Mouse (Mus musculus) kidney, embryonic 16.5 days (tissue): ENCODE data around the gene Nit1. TPM values are rescaled to one million over a fixed set of nuclear protein-coding genes. Genes with fewer than 3 reads are reported as not detected.
"Not testable (repeated sequence)": the region's sequence is repeated elsewhere in the genome, so short reads cannot be mapped to it uniquely, and the experiment has no call there.

Experiments used
- ATAC-seq: fragments of 200-750 bp; cut with Nextera tagmentation; 2 replicates; pipeline ENCODE4 v1.8.0; 2017; ENCODE audit warnings: moderate TSS enrichment; ENCODE audit not compliant: low FRiP score, low TSS enrichment
- H3K27ac ChIP-seq: fragments of 300-500 bp; sonication (generic); 2 replicates; pipeline ENCODE4 v1.5.1; 2014; ENCODE audit warnings: low read length
- H3K27me3 ChIP-seq: fragments of 300-500 bp; sonication (generic); 2 replicates; pipeline ENCODE4 v1.6.1; 2014; ENCODE audit warnings: low read length, control low read depth, mixed read lengths; ENCODE audit not compliant: insufficient read depth
- H3K36me3 ChIP-seq: fragments of 300-500 bp; sonication (generic); 2 replicates; pipeline ENCODE4 v1.6.1; 2014; ENCODE audit warnings: low read length, control low read depth, mixed read lengths; ENCODE audit not compliant: insufficient read depth
- H3K4me1 ChIP-seq: fragments of 300-500 bp; sonication (generic); 2 replicates; pipeline ENCODE4 v1.6.1; 2014; ENCODE audit warnings: low read length, control low read depth, mixed read lengths; ENCODE audit not compliant: insufficient read depth
- H3K4me2 ChIP-seq: fragments of 300-500 bp; sonication (generic); replicated peaks from 2 replicates; pipeline ENCODE4 v1.6.1; 2014; ENCODE audit warnings: low read depth, low read length
- H3K4me3 ChIP-seq: fragments of 300-500 bp; sonication (generic); 2 replicates; pipeline ENCODE4 v1.5.1; 2014; ENCODE audit warnings: mild to moderate bottlenecking, low read length
- H3K9ac ChIP-seq: fragments of 300-500 bp; sonication (generic); replicated peaks from 2 replicates; pipeline ENCODE4 v1.6.1; 2014; ENCODE audit warnings: low read length
- H3K9me3 ChIP-seq: fragments of 300-500 bp; sonication (generic); 2 replicates; pipeline ENCODE4 v1.6.1; 2016; ENCODE audit warnings: low read length, control low read depth
- WGBS: fragments of 180-500 bp; shearing (Covaris S2); extraction: QIAGEN DNeasy Blood & Tissue Kit; methylation state at CpG from one replicate; pipeline ENCODE4 v1.1.7; 2014; 5-methylcytosine and 5-hydroxymethylcytosine counted together
- polyA plus RNA-seq: library from polyadenylated mRNA; unstranded; fragments of >200 nt; fragmentation: Nextera tagmentation; extraction: Ambion mirVana; gene quantifications from 2 replicates; pipeline ENCODE4 v1.2.1, GENCODE M21; 2015

The Nit1 gene
- polyA plus RNA-seq, 1 experiment from 2014 or later = 63.3 TPM

- H3K27me3 ChIP-seq, H3K4me3 ChIP-seq, ATAC-seq, H3K4me1 ChIP-seq, H3K4me2 ChIP-seq, H3K9me3 ChIP-seq, H3K9ac ChIP-seq, H3K36me3 ChIP-seq, H3K27ac ChIP-seq: not testable (repeated sequence)
- 69% methylated on average over 5 of the region's 5 CpGs for WGBS
These were observed 39.3 kb downstream of the Nit1 start for GRCm38 (mm10) chr1:171306157-171306556.

GRCm38 (mm10) chr1:171298226-171298625, 47.2 kb downstream of the Nit1 start:
- 77% methylated on average over 3 of the region's 3 CpGs for WGBS
- Histone ChIP-seq H3K27me3 (peaks cover 9% of the 10 kb centered on the region; the same call in 1 of the 2 replicates), H3K9me3 (no peaks in the 10 kb centered on the region), H3K4me3 (no peak overlapping the region), H3K4me2 (no peak overlapping the region), H3K9ac (no peak overlapping the region), H3K27ac (no peak overlapping the region), H3K36me3 (no peaks in the 10 kb centered on the region), H3K4me1 (peaks cover 8% of the 10 kb centered on the region; the same call in 1 of the 2 replicates)
- no peak for ATAC-seq

GRCm38 (mm10) chr1:171295063-171295402, 50.4 kb downstream of the Nit1 start:
- H3K9ac ChIP-seq = peak overlapping the region; percentile 94
- H3K27ac ChIP-seq = peak overlapping the region; percentile 99
- peak overlapping the region; percentile 66 for H3K4me3 ChIP-seq
- WGBS = 13% methylated on average over 3 of the region's 3 CpGs
- H3K36me3 ChIP-seq = peaks cover 1% of the 10 kb centered on the region; the same call in 1 of the 2 replicates
- peaks cover 9% of the 10 kb centered on the region; the same call in 1 of the 2 replicates for H3K4me1 ChIP-seq
- peak overlapping the region; percentile 92 for H3K4me2 ChIP-seq
- H3K9me3 ChIP-seq = no peaks in the 10 kb centered on the region
- no peak for ATAC-seq
- peaks cover 9% of the 10 kb centered on the region; the same call in 1 of the 2 replicates for H3K27me3 ChIP-seq

GRCm38 (mm10) chr1:171294298-171295062, 51.0 kb downstream of the Nit1 start, which contains the start of gene Ufc1:
Gene Ufc1 (minus strand): TSS chr1:171295024.
- under 1% methylated on average over 42 of the region's 42 CpGs for WGBS
- H3K4me1 ChIP-seq = peaks cover 9% of the 10 kb centered on the region; the same call in 1 of the 2 replicates
- H3K4me2 ChIP-seq = peak within 1 kb of the TSS; percentile 92
- H3K27ac ChIP-seq = peak within 1 kb of the TSS; percentile 99
- H3K9ac ChIP-seq = peak within 1 kb of the TSS; percentile 94
- H3K36me3 ChIP-seq = peaks cover 7% of the 10 kb centered on the region
- ATAC-seq = peak; percentile 72
- H3K4me3 ChIP-seq = peak within 1 kb of the TSS; percentile 66
- H3K27me3 ChIP-seq = peaks cover 9% of the 10 kb centered on the region; the same call in 1 of the 2 replicates
- no peaks in the 10 kb centered on the region for H3K9me3 ChIP-seq

GRCm38 (mm10) chr1:171293906-171294297, 51.5 kb downstream of the Nit1 start:
- H3K4me1 ChIP-seq = peaks cover 9% of the 10 kb centered on the region; the same call in 1 of the 2 replicates
- no peaks in the 10 kb centered on the region for H3K9me3 ChIP-seq
- peak overlapping the region; percentile 99 for H3K27ac ChIP-seq
- H3K4me3 ChIP-seq = peak overlapping the region; percentile 66
- peaks cover 13% of the 10 kb centered on the region for H3K36me3 ChIP-seq
- H3K4me2 ChIP-seq = peak overlapping the region; percentile 92
- 39% methylated on average over 5 of the region's 5 CpGs for WGBS
- peaks cover 9% of the 10 kb centered on the region; the same call in 1 of the 2 replicates for H3K27me3 ChIP-seq
- ATAC-seq = no peak
- peak overlapping the region; percentile 94 for H3K9ac ChIP-seq

GRCm38 (mm10) chr1:171293351-171293750, 52.1 kb downstream of the Nit1 start:
- ATAC-seq = no peak
- Histone ChIP-seq H3K27me3 (peaks cover 9% of the 10 kb centered on the region; the same call in 1 of the 2 replicates), H3K27ac (no peak overlapping the region), H3K9me3 (no peaks in the 10 kb centered on the region), H3K4me2 (peak overlapping the region; percentile 92), H3K4me1 (peaks cover 11% of the 10 kb centered on the region), H3K36me3 (peaks cover 15% of the 10 kb centered on the region), H3K4me3 (peak overlapping the region; percentile 66), H3K9ac (peak overlapping the region; percentile 94; the same call in 1 of the 2 replicates)
- WGBS = 86% methylated on average over 3 of the region's 3 CpGs

GRCm38 (mm10) chr1:171288328-171288727, 57.1 kb downstream of the Nit1 start:
- 64% methylated on average over 4 of the region's 4 CpGs for WGBS
- Histone ChIP-seq H3K4me2 (peak overlapping the region; percentile 47), H3K9me3 (no peaks in the 10 kb centered on the region), H3K36me3 (peaks cover 45% of the 10 kb centered on the region), H3K4me1 (peaks cover 23% of the 10 kb centered on the region), H3K9ac (peak overlapping the region; percentile 99), H3K4me3 (peak overlapping the region; percentile 98), H3K27me3 (no peaks in the 10 kb centered on the region), H3K27ac (peak overlapping the region; percentile 97)
- ATAC-seq = no peak

Other genes starting within 250 kb of the Nit1 start
- gene Cfap126, start 231.7 kb downstream of the Nit1 start, polyA plus RNA-seq = 2.9 and 3.0 TPM in 2 replicates
- gene Sdhc, start 195.0 kb downstream of the Nit1 start, polyA plus RNA-seq = 340 TPM in 2 replicates
- 0.57 and 0.68 TPM in 2 replicates for gene Mpz, start 194.9 kb downstream of the Nit1 start, polyA plus RNA-seq
- 3.7 and 5.1 TPM in 2 replicates for gene Pcp4l1, start 149.4 kb downstream of the Nit1 start, polyA plus RNA-seq
- 0.67 and 0.89 TPM in 2 replicates for gene Nr1i3, start 131.7 kb downstream of the Nit1 start, polyA plus RNA-seq
- gene Tomm40l, start 123.1 kb downstream of the Nit1 start, polyA plus RNA-seq = 40.6 and 44.1 TPM in 2 replicates
- 22.4 and 32.2 TPM in 2 replicates for gene Apoa2, start 120.6 kb downstream of the Nit1 start, polyA plus RNA-seq
- gene Fcer1g, start 111.3 kb downstream of the Nit1 start, polyA plus RNA-seq = 35.0 and 37.2 TPM in 2 replicates
- 13.4 and 15.2 TPM in 2 replicates for gene Adamts4, start 95.2 kb downstream of the Nit1 start, polyA plus RNA-seq
- gene Ndufs2, start 94.3 kb downstream of the Nit1 start, polyA plus RNA-seq = 311 and 368 TPM in 2 replicates
- gene B4galt3, start 75.3 kb downstream of the Nit1 start, polyA plus RNA-seq = 92.2 and 99.1 TPM in 2 replicates
- 69.2 and 77.2 TPM in 2 replicates for gene Ppox, start 64.5 kb downstream of the Nit1 start, polyA plus RNA-seq
- 101 and 103 TPM in 2 replicates for gene Usp21, start 57.7 kb downstream of the Nit1 start, polyA plus RNA-seq
- gene Ufc1, start 50.6 kb downstream of the Nit1 start, polyA plus RNA-seq = 102 and 111 TPM in 2 replicates
- gene Dedd, start 16.5 kb downstream of the Nit1 start, polyA plus RNA-seq = 57.0 and 59.5 TPM in 2 replicates
- gene Pfdn2, start within 50 bp of the Nit1 start, polyA plus RNA-seq = 99.2 and 103 TPM in 2 replicates
- 4.2 and 4.3 TPM in 2 replicates for gene Klhdc9, start 15.2 kb upstream of the Nit1 start, polyA plus RNA-seq
- 4.7 and 4.8 TPM in 2 replicates for gene Nectin4, start 24.5 kb upstream of the Nit1 start, polyA plus RNA-seq
- 1.1 and 1.6 TPM in 2 replicates for gene Arhgap30, start 43.3 kb upstream of the Nit1 start, polyA plus RNA-seq
- 84.8 and 90.9 TPM in 2 replicates for gene Usf1, start 65.7 kb upstream of the Nit1 start, polyA plus RNA-seq
- 6.6 and 7.0 TPM in 2 replicates for gene Tstd1, start 73.2 kb upstream of the Nit1 start, polyA plus RNA-seq
- gene F11r, start 91.9 kb upstream of the Nit1 start, polyA plus RNA-seq = 156 and 167 TPM in 2 replicates
- gene Alyref2, start 157.8 kb upstream of the Nit1 start, polyA plus RNA-seq = 13.0 and 13.4 TPM in 2 replicates
- gene Itln1, start 189.6 kb upstream of the Nit1 start, polyA plus RNA-seq = not detected in 2 replicates
- 0.07 and 0.08 TPM in 2 replicates for gene Cd244a, start 213.5 kb upstream of the Nit1 start, polyA plus RNA-seq